Mouse (Mus musculus) cerebellum, adult 9-11 months (tissue): ENCODE measurements around the gene St14.
"Not testable (repeated sequence)": the region's sequence is repeated elsewhere in the genome, so short reads cannot be mapped to it uniquely, and the experiment has no call there.

Source experiments
- DNase-seq: peaks from one replicate; pipeline ENCODE4 v3.0.0; 2022

St14 gene

GRCm38 (mm10) chr9:31131205-31131968, at the start of gene St14:
Gene St14, minus strand, starts transcription at chr9:31131853.
- no peak for DNase-seq

- DNase-seq, result no peak
These were observed 46.0 kb upstream of the St14 start for GRCm38 (mm10) chr9:31177692-31178091.

DNA sequence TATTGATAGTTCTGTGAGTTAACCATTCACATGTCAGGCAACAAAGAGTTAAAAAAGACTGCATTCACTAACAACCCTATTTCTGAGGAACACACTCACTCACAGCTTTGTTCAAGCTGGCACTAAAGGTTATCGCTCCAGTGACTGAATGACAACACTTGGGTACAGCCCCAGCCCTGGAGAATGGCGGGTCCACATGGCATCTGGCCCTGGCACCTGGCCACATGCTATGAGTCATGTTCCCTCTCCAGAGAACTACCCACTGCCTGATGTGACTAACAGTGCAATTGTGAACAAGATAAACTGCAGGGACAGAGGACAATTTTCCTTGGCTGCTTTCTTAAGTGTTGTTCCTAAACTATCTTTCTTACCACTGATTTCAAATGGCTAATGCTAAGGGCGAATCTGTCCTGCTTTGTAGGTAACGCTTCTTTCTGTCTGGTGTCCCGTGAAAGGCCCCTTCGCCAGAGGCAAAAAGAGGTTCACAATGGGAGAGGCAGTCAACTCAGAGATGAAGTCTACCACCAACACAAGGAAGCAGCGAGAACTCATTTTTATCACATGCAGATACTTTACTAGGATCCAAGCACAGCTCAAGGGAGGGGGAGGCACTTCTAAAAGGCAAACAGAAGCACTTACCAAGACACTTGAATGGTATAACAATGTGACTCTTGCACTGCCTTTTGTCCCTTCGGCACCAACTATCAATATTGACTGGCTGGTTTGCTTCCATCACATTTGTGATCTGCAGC, 44.9 kb upstream of the St14 start:
- DNase-seq, result peak; percentile 85

DNA sequence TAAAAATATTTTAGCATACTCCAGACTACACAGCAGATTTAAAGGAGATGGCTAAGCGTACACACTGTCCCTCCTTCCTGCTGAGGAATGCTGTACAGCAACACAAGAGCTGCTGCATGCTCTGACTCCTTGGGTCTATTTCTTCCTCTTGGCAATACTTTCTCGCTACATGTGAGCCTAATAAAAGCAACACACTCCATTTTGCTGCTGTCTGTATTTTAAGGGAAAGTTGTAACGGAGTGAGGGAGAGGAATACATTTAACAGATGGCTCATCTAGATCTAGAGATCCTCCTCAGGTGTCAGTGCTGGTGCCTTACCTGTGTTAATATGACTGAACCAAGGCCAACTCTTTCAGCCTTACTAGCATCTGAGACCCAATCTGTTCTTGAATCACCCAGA, 44.3 kb upstream of the St14 start:
- DNase-seq, result no peak

DNA sequence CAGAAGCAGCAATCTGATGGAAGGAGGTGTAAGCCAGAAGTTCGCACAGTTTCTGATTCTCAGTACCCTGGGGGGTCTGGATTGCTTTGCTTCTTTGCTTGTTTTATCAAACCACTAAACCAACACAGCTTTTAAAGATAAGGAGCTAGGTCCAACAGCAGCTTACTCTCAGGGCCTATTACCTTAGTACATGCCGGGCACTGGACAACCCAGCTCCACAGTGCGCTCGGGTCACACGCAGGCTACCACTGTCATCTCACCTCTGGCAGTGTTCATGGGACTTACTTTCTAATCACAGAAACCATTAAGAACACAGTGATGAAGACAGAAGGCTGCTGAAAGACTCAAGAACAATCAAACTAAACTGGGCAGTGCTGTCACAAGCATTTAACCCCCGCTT, 43.7 kb upstream of the St14 start:
- DNase-seq, result no peak

- no peak for DNase-seq
These were observed 36.9 kb upstream of the St14 start for GRCm38 (mm10) chr9:31168356-31169093.

DNA sequence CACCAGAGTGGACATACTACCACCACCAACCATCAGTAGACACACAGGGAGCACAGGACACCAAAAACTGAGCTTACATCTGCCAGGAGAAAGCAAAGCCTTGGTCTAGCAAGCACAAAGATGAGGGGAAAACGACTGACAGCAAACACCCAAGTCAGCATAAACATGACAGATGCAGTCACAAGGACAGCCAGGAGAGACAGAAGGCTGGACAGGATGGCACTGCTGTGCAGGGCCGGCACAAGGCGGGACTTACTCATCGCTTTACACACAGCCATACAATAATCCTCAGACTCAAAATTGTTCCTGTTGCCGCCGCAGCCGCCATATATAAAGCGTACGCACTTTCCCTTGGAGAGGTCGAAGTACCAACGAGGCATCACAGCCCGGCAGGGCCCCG, 35.7 kb upstream of the St14 start:
- DNase-seq, result no peak

- not testable (repeated sequence) for DNase-seq
These were observed 33.9 kb upstream of the St14 start for GRCm38 (mm10) chr9:31165505-31165904.

DNA sequence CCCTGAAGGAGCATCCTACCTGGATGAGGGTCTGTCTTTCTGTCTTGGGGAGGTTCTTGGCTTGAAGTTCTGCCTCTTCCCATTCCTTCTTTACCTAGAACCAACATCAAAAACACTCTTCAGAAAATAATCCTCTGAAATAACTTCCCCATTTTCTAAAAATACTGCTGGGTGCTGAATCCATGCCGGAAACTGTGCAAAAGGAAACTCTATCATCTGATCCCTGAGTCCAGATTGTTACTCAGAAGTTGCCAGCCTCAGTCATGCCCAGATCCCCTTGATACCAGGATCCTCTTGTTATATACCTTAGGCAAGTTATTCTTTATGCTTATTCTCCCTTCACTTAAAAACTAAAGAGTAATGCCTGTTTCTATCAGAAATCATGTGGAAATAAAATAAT, 31.7 kb upstream of the St14 start:
- DNase-seq, result no peak

DNA sequence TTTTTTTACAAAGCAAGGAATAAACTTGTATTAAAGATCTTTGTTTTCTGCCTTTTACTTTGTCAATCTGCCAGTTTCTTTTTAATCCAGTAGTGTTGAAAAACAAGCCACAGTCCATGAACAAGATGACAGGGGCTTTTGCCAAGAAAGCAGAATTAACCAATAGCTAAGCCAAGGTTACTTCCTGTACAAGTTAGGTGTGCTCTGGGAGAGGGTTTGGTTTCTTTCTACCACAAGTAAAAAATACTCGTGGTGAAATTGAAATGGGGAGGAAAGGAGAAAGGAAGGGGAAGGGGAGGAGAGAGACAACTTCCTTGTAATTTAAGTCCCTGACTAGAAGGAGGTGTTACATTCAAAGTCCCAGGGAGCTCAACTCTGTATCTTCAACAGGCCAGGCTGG, 31.3 kb upstream of the St14 start:
- no peak for DNase-seq

- DNase-seq, result no peak
These were observed 28.3 kb upstream of the St14 start for GRCm38 (mm10) chr9:31159910-31160309.

DNA sequence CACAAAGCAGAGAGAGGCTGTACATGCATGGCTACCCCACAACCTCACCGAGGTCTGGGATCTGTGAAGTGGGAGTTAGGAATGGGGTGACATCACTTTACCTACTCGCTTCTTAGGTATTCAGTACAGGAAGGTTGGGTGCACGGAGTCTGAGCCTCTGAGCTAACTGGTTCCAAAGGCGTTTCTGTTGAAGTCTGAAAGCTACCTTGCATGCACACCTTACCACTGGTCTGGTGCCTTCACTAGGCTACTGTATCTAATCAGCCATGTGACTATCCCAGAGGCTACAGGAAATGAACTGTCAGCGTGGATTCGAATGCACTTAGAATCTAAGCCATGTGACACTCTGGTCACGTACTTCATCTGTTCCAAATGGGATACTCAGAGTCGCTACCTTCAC, 24.9 kb upstream of the St14 start:
- no peak for DNase-seq

GRCm38 (mm10) chr9:31151050-31151449, 19.4 kb upstream of the St14 start:
- no peak for DNase-seq

DNA sequence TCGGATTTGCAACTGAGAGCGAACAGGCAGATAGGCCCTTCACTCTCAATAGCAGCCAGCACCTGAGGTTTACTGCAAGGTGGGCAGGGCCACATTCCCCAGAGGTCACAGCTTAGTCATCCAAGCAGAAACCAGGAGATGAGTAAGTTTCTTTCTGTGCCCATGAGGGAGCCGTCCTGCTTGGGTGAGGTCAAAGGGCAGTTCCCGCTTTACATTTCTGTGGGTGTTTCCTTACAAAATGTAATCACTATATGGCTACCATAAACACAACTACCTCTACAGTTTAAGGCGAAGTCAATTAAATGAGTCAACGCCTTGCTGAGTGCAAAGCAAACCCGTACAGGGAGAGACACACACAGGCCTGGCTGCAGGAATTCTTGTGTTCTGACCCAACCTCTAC, 16.5 kb upstream of the St14 start:
- no peak for DNase-seq

DNA sequence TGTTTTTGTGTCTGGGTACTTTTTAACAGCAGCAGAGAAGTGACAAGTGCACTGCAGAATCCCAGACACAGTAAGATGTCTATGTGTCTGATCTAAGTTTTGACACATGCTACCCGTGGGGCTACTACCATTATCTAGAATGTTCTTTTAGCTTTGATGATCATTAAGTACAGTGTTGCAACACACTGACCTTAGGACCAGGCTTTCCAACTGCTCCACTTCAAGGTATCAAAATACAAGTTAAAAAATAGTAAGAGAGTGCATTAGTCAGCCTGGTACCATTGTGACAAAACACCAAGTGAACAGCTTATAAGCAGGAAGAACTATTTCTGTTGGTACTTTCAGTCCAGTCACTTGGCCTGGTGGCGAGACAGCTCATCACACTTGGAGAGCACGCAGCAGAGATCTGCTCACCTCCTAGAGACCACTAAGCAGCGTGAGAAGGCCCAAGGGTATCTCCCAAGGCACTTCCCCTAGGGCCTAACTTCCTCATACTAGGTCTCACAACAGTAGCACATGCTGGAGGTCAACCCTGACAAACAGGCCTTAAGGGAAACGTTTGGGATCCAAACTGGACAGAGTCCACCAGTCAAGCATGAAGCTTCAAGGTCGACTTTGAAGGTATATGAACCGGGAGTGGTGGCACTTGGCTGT, 13.7 kb upstream of the St14 start:
- no peak for DNase-seq

DNA sequence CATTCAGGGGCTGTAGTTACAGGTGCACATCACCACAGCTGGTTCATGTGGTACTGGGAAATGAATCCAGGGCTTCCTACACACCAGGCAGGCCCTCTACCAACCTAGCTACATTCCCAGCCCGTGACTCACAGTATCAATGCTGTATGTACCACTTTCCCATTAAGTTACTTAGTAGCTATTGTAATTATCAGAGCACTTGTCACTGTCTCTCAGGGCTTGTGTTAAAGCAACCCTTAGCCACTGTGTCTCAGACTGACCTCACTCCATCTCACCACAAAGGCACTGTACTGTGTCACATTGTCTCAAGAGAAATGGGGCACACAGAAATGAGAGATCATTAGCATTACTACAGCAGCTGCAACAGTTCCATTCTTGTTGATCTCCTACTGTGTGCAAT, 11.3 kb upstream of the St14 start:
- DNase-seq, result no peak

GRCm38 (mm10) chr9:31133131-31133530, 1.5 kb upstream of the St14 start:
- DNase-seq, result no peak

- DNase-seq, result no peak
These were observed 1.1 kb downstream of the St14 start for GRCm38 (mm10) chr9:31130357-31131204.

DNA sequence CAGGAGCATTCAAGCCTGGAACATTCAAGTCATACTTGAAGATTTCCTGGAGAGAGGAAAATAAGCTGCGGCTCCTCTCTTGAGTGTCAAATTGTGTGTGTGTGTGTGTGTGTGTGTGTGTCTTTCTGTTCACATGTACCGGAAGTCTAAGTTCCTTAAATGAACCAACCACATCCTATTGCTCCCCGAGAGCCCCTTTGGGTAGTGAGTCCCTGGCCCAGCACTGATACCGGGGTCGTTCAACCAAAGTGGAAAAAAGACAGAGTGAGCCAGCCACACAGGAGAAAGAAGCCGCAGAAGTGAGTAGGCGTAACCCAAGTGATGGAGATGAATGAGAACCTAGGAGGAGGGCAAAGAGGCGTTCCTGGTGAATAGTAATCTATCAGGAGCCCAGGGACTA, 1.7 kb downstream of the St14 start:
- no peak for DNase-seq

DNA sequence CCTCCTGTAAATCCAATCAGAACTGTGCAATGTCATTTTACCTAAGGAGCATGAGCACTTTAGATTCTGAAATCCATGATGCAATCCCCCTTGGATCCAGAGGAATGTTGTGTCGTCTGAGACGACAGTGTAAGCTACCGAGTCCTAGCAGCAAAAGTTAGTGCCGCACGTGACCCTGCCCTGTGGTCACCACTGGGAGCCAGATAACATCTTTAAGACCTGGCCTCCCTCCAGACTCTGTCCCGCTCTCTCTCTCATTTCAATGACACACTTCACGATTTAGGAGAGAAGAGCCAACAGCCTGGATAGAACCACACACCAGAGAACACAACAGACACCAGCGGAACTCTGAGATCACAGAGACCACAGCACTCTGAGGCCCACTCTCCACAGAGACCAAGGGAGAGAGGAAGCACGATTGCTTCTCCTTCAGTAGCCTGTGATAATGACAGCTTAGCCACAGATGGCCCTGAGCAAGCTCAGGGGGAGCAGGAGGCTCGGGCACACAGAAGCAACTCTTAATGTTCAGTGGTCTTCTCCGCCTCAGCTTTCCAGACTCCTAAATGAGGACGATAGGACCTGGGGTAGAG, 3.7 kb downstream of the St14 start:
- DNase-seq, result no peak

GRCm38 (mm10) chr9:31126079-31126478, 5.6 kb downstream of the St14 start:
- DNase-seq, result no peak

GRCm38 (mm10) chr9:31122464-31123030, 9.1 kb downstream of the St14 start:
- DNase-seq, result no peak
